8 mouse cellular contexts compared by ENCODE assay signal in the genomic region with DNA sequence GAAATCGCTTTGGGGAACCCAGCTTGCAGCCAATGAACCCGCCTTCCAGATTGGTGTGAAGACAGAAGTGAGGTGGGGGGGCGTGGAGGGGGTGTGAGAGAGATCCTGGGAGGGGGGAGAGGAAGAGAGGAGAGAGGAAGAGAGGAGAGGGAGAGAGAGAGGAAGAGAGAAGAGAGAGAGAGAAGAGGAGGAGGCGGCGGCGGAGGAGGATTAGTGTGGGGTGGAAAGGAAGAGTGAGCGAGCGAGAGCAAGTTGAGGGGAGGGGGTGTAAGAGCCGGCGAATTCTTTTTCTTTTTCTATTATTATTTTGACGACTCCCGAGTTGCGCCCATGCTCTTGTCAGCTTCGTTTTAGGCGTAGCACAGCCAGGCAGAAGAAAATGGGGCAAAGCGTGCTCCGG. TPM values are rescaled to one million over a fixed set of nuclear protein-coding genes. Genes with fewer than 3 reads are reported as not detected.
DNase-seq lines count a peak whose midpoint lies in the region; ATAC-seq and TF ChIP-seq lines count a peak whose summit lies in the region.

No protein-coding gene starts in this region.

- no peak for ATAC-seq in heart, embryonic 11.5 days (replicated peaks; ENCODE audit: insufficient number of reproducible peaks, low FRiP score, low TSS enrichment)
- no peak for ATAC-seq in intestine, embryonic 14.5 days (replicated peaks; ENCODE audit: low FRiP score, low TSS enrichment, low read depth)
- ATAC-seq in midbrain, embryonic 11.5 days (ENCODE audit: low FRiP score) = peak; percentile 43

- H3K4me2 ChIP-seq in heart, embryonic 11.5 days = peak overlapping the region; percentile 71
- H3K4me2 ChIP-seq in intestine, embryonic 14.5 days (ENCODE audit: low read length) = peak overlapping the region; percentile 58
- peak overlapping the region; percentile 63 for H3K4me2 ChIP-seq in midbrain, embryonic 11.5 days

- no peaks in the 10 kb centered on the region for H3K9me3 ChIP-seq in heart, embryonic 11.5 days (replicated peaks; ENCODE audit: control insufficient read depth, low read length)
- no peaks in the 10 kb centered on the region for H3K9me3 ChIP-seq in E14TG2a.4 (ENCODE audit: low read length)
- H3K9me3 ChIP-seq in intestine, embryonic 14.5 days (ENCODE audit: control insufficient read depth, low read length) = no peaks in the 10 kb centered on the region
- no peaks in the 10 kb centered on the region for H3K9me3 ChIP-seq in midbrain, embryonic 11.5 days (ENCODE audit: control insufficient read depth, low read length)

- H3K9ac ChIP-seq in heart, embryonic 11.5 days (ENCODE audit: low read depth, low read length) = peak overlapping the region; percentile 52; the same call in 1 of the 2 replicates
- peak overlapping the region; percentile 8; the same call in 1 of the 2 replicates for H3K9ac ChIP-seq in intestine, embryonic 14.5 days (ENCODE audit: low read length)
- peak overlapping the region; percentile 48 for H3K9ac ChIP-seq in midbrain, embryonic 11.5 days (ENCODE audit: low read length)

- TF ChIP-seq CTCF in E14TG2a.4 (conservative IDR thresholded peaks at IDR 0.05; ENCODE audit: low read length) = no peak

- peaks cover 5% of the 10 kb centered on the region; the same call in 1 of the 2 replicates for H3K27me3 ChIP-seq in heart, embryonic 11.5 days (ENCODE audit: control insufficient read depth, insufficient read depth, low read length)
- H3K27me3 ChIP-seq in E14TG2a.4 (ENCODE audit: insufficient read depth, low read length) = peaks cover 16% of the 10 kb centered on the region; the same call in 1 of the 2 replicates
- no peaks in the 10 kb centered on the region for H3K27me3 ChIP-seq in intestine, embryonic 14.5 days (replicated peaks; ENCODE audit: control insufficient read depth, insufficient read depth, low read length)
- H3K27me3 ChIP-seq in midbrain, embryonic 11.5 days (ENCODE audit: control insufficient read depth, insufficient read depth, low read length) = no peaks in the 10 kb centered on the region

- WGBS in heart, embryonic 11.5 days (ENCODE audit: insufficient replicate concordance) = 19% methylated on average over 17 of the region's 17 CpGs
- WGBS in intestine, embryonic 14.5 days = 23% methylated on average over 15 of the region's 17 CpGs
- WGBS in midbrain, embryonic 11.5 days = 14% methylated on average over 14 of the region's 17 CpGs

- peak overlapping the region; percentile 47 for H3K4me3 ChIP-seq in heart, embryonic 11.5 days (ENCODE audit: low read depth, low read length)
- H3K4me3 ChIP-seq in E14TG2a.4 (replicated peaks; ENCODE audit: low read length) = peak overlapping the region; percentile 48
- H3K4me3 ChIP-seq in intestine, embryonic 14.5 days (ENCODE audit: low read depth, low read length) = peak overlapping the region; percentile 45
- H3K4me3 ChIP-seq in midbrain, embryonic 11.5 days (ENCODE audit: low read depth, low read length) = peak overlapping the region; percentile 41

- H3K36me3 ChIP-seq in heart, embryonic 11.5 days (ENCODE audit: control insufficient read depth, insufficient read depth, low read length) = no peaks in the 10 kb centered on the region
- no peaks in the 10 kb centered on the region for H3K36me3 ChIP-seq in E14TG2a.4 (ENCODE audit: insufficient read depth, low read length)
- no peaks in the 10 kb centered on the region for H3K36me3 ChIP-seq in intestine, embryonic 14.5 days (ENCODE audit: control insufficient read depth, insufficient read depth, low read length)
- no peaks in the 10 kb centered on the region for H3K36me3 ChIP-seq in midbrain, embryonic 11.5 days (ENCODE audit: control insufficient read depth, insufficient read depth, low read length)

- DNase-seq in heart, adult 8-10 months (ENCODE audit: low spot score) = no peak
- DNase-seq in embryo, embryonic 11 days = peak; percentile 27
- no peak for DNase-seq in intestine, embryonic 14.5 days (ENCODE audit: low spot score)
- DNase-seq in midbrain, embryonic 11.5 days (ENCODE audit: low spot score, missing footprints) = no peak
- no peak for DNase-seq in yolk sac, embryonic 10.5 days (ENCODE audit: low spot score)
- DNase-seq in gastrocnemius, postnatal 25 days = no peak

- H3K4me1 ChIP-seq in heart, embryonic 11.5 days (ENCODE audit: control insufficient read depth, insufficient read depth, low read length) = no peaks in the 10 kb centered on the region
- H3K4me1 ChIP-seq in E14TG2a.4 (replicated peaks; ENCODE audit: low read depth, low read length) = peaks cover 43% of the 10 kb centered on the region
- H3K4me1 ChIP-seq in intestine, embryonic 14.5 days (replicated peaks; ENCODE audit: control insufficient read depth, insufficient read depth, low read length) = no peaks in the 10 kb centered on the region
- no peaks in the 10 kb centered on the region; the same call in 1 of the 2 replicates for H3K4me1 ChIP-seq in midbrain, embryonic 11.5 days (ENCODE audit: control insufficient read depth, insufficient read depth, low read length)

- H3K27ac ChIP-seq in heart, embryonic 11.5 days (ENCODE audit: low read depth, low read length) = no peak overlapping the region
- peak overlapping the region; percentile 22; the same call in 1 of the 2 replicates for H3K27ac ChIP-seq in intestine, embryonic 14.5 days (ENCODE audit: low read depth)
- H3K27ac ChIP-seq in midbrain, embryonic 11.5 days (ENCODE audit: low read depth, low read length) = no peak overlapping the region

RNA-seq across cellular contexts. Expression of gene Gria3, which starts 0.5 kb away (rescaled TPM):
- 4.6 and 6.7 TPM in 2 replicates for polyA plus RNA-seq in heart, embryonic 11.5 days (2014; fragmentation: Nextera tagmentation; extraction: Ambion mirVana)
- total RNA-seq in heart, adult 8-10 months (2022) = 1 to 10 TPM; 1.5 to 2.0 (median 1.7) TPM
- 7.6 and 8.4 TPM in 2 replicates for polyA plus RNA-seq in intestine, embryonic 14.5 days (2014; fragmentation: Nextera tagmentation; extraction: Ambion mirVana)
- polyA plus RNA-seq in midbrain, embryonic 11.5 days (2014; fragmentation: Nextera tagmentation; extraction: Ambion mirVana) = 2.8 and 3.0 TPM in 2 replicates
- 1 to 10 TPM; 2.0 to 2.3 TPM for total RNA-seq in gastrocnemius, postnatal 25 days (2021)
